Mouse (Mus musculus): ENCODE measurements around the gene Camta1. TPM values are rescaled to one million over a fixed set of nuclear protein-coding genes. Genes with fewer than 3 reads are reported as not detected.

Camta1 gene
- polyA plus RNA-seq, 1 experiment from 2014 or later = 83.5 TPM

- H3K9me3 ChIP-seq (ENCODE audit: low read length) = no peaks in the 10 kb centered on the region
- no peak overlapping the region for H3K4me3 ChIP-seq (ENCODE audit: low read length)
- H3K4me2 ChIP-seq (replicated peaks; ENCODE audit: low read depth, low read length) = no peak overlapping the region
- peaks cover 23% of the 10 kb centered on the region for H3K4me1 ChIP-seq (ENCODE audit: insufficient read depth, low read length)
- no peak overlapping the region for H3K27ac ChIP-seq (ENCODE audit: low read length)
- no peaks in the 10 kb centered on the region for H3K27me3 ChIP-seq (ENCODE audit: insufficient read depth, low read length)
- WGBS = 34% methylated on average over 11 of the region's 11 CpGs
- H3K9ac ChIP-seq (replicated peaks; ENCODE audit: low read length) = no peak overlapping the region
- H3K36me3 ChIP-seq (ENCODE audit: insufficient read depth, low read length) = no peaks in the 10 kb centered on the region
- no peak for ATAC-seq (ENCODE audit: low FRiP score, low TSS enrichment)
Observed at GRCm38 (mm10) chr4:151389345-151389744, 472.3 kb downstream of the Camta1 start.

- Histone ChIP-seq H3K36me3 (ENCODE audit: insufficient read depth, low read length) (no peaks in the 10 kb centered on the region), H3K27me3 (ENCODE audit: insufficient read depth, low read length) (no peaks in the 10 kb centered on the region), H3K4me3 (ENCODE audit: low read length) (peak overlapping the region; percentile 46), H3K9me3 (ENCODE audit: low read length) (no peaks in the 10 kb centered on the region), H3K9ac (replicated peaks; ENCODE audit: low read length) (peak overlapping the region; percentile 54), H3K27ac (ENCODE audit: low read length) (peak overlapping the region; percentile 83), H3K4me2 (replicated peaks; ENCODE audit: low read depth, low read length) (peak overlapping the region; percentile 62), H3K4me1 (ENCODE audit: insufficient read depth, low read length) (peaks cover 23% of the 10 kb centered on the region)
- under 1% methylated on average over 24 of the region's 24 CpGs for WGBS
- peak; percentile 55; the same call in 1 of the 2 replicates for ATAC-seq (ENCODE audit: low FRiP score, low TSS enrichment)
Observed at GRCm38 (mm10) chr4:151386701-151387451, 474.8 kb downstream of the Camta1 start.

GRCm38 (mm10) chr4:151385985-151386700 lies 475.5 kb downstream of the Camta1 start:
- Histone ChIP-seq H3K27ac (ENCODE audit: low read length) (peak overlapping the region; percentile 83), H3K4me1 (ENCODE audit: insufficient read depth, low read length) (peaks cover 23% of the 10 kb centered on the region), H3K9ac (replicated peaks; ENCODE audit: low read length) (no peak overlapping the region), H3K36me3 (ENCODE audit: insufficient read depth, low read length) (no peaks in the 10 kb centered on the region), H3K9me3 (ENCODE audit: low read length) (no peaks in the 10 kb centered on the region), H3K4me3 (ENCODE audit: low read length) (peak overlapping the region; percentile 46), H3K4me2 (replicated peaks; ENCODE audit: low read depth, low read length) (peak overlapping the region; percentile 62), H3K27me3 (ENCODE audit: insufficient read depth, low read length) (no peaks in the 10 kb centered on the region)
- ATAC-seq (ENCODE audit: low FRiP score, low TSS enrichment) = peak; percentile 64
- under 1% methylated on average over 12 of the region's 12 CpGs for WGBS

GRCm38 (mm10) chr4:151377731-151378130 lies 483.9 kb downstream of the Camta1 start:
- H3K27me3 ChIP-seq (ENCODE audit: insufficient read depth, low read length) = no peaks in the 10 kb centered on the region
- no peak overlapping the region for H3K4me3 ChIP-seq (ENCODE audit: low read length)
- H3K9me3 ChIP-seq (ENCODE audit: low read length) = no peaks in the 10 kb centered on the region
- WGBS = 71% methylated on average over 1 of the region's 1 CpGs
- H3K4me2 ChIP-seq (replicated peaks; ENCODE audit: low read depth, low read length) = no peak overlapping the region
- no peaks in the 10 kb centered on the region for H3K36me3 ChIP-seq (ENCODE audit: insufficient read depth, low read length)
- H3K27ac ChIP-seq (ENCODE audit: low read length) = no peak overlapping the region
- ATAC-seq (ENCODE audit: low FRiP score, low TSS enrichment) = no peak
- H3K4me1 ChIP-seq (ENCODE audit: insufficient read depth, low read length) = no peaks in the 10 kb centered on the region
- H3K9ac ChIP-seq (replicated peaks; ENCODE audit: low read length) = no peak overlapping the region

- 61% methylated on average over 26 of the region's 26 CpGs for WGBS
Observed at GRCm38 (mm10) chr4:151376234-151376633, 485.4 kb downstream of the Camta1 start.

GRCm38 (mm10) chr4:151372855-151373566 lies 488.7 kb downstream of the Camta1 start:
- H3K9me3 ChIP-seq (ENCODE audit: low read length) = no peaks in the 10 kb centered on the region
- H3K36me3 ChIP-seq (ENCODE audit: insufficient read depth, low read length) = no peaks in the 10 kb centered on the region
- no peaks in the 10 kb centered on the region for H3K4me1 ChIP-seq (ENCODE audit: insufficient read depth, low read length)
- H3K27ac ChIP-seq (ENCODE audit: low read length) = no peak overlapping the region
- H3K4me2 ChIP-seq (replicated peaks; ENCODE audit: low read depth, low read length) = no peak overlapping the region
- no peaks in the 10 kb centered on the region; the same call in 1 of the 2 replicates for H3K27me3 ChIP-seq (ENCODE audit: insufficient read depth, low read length)
- WGBS = 48% methylated on average over 12 of the region's 12 CpGs
- H3K9ac ChIP-seq (replicated peaks; ENCODE audit: low read length) = no peak overlapping the region
- ATAC-seq (ENCODE audit: low FRiP score, low TSS enrichment) = no peak
- H3K4me3 ChIP-seq (ENCODE audit: low read length) = no peak overlapping the region

More at GRCm38 (mm10) chr4:151376234-151376633, 485.4 kb downstream of the Camta1 start:
- Histone ChIP-seq H3K4me3 (ENCODE audit: low read length) (no peak overlapping the region), H3K9ac (replicated peaks; ENCODE audit: low read length) (no peak overlapping the region), H3K9me3 (ENCODE audit: low read length) (no peaks in the 10 kb centered on the region), H3K36me3 (ENCODE audit: insufficient read depth, low read length) (no peaks in the 10 kb centered on the region), H3K27me3 (ENCODE audit: insufficient read depth, low read length) (no peaks in the 10 kb centered on the region; the same call in 1 of the 2 replicates), H3K4me1 (ENCODE audit: insufficient read depth, low read length) (no peaks in the 10 kb centered on the region), H3K27ac (ENCODE audit: low read length) (no peak overlapping the region), H3K4me2 (replicated peaks; ENCODE audit: low read depth, low read length) (no peak overlapping the region)
- no peak for ATAC-seq (ENCODE audit: low FRiP score, low TSS enrichment)

GRCm38 (mm10) chr4:151366941-151367545 lies 494.6 kb downstream of the Camta1 start:
- 0 out of 2 replicates have a peak overlapping the region, but pooled peaks have one; percentile 3 for H3K27ac ChIP-seq (ENCODE audit: low read length)
- H3K36me3 ChIP-seq (ENCODE audit: insufficient read depth, low read length) = no peaks in the 10 kb centered on the region
- peaks cover 9% of the 10 kb centered on the region for H3K27me3 ChIP-seq (ENCODE audit: insufficient read depth, low read length)
- H3K9me3 ChIP-seq (ENCODE audit: low read length) = no peaks in the 10 kb centered on the region
- peak; percentile 84 for ATAC-seq (ENCODE audit: low FRiP score, low TSS enrichment)
- H3K4me2 ChIP-seq (replicated peaks; ENCODE audit: low read depth, low read length) = 0 out of 2 replicates have a peak overlapping the region, but pooled peaks have one; percentile 24
- WGBS = 6% methylated on average over 14 of the region's 14 CpGs
- H3K9ac ChIP-seq (replicated peaks; ENCODE audit: low read length) = no peak overlapping the region
- no peak overlapping the region for H3K4me3 ChIP-seq (ENCODE audit: low read length)
- H3K4me1 ChIP-seq (ENCODE audit: insufficient read depth, low read length) = peaks cover 14% of the 10 kb centered on the region

- Histone ChIP-seq H3K4me3 (ENCODE audit: low read length) (no peak overlapping the region), H3K36me3 (ENCODE audit: insufficient read depth, low read length) (no peaks in the 10 kb centered on the region), H3K9ac (replicated peaks; ENCODE audit: low read length) (no peak overlapping the region), H3K27me3 (ENCODE audit: insufficient read depth, low read length) (peaks cover 28% of the 10 kb centered on the region), H3K4me2 (replicated peaks; ENCODE audit: low read depth, low read length) (no peak overlapping the region), H3K4me1 (ENCODE audit: insufficient read depth, low read length) (peaks cover 11% of the 10 kb centered on the region), H3K27ac (ENCODE audit: low read length) (no peak overlapping the region), H3K9me3 (ENCODE audit: low read length) (no peaks in the 10 kb centered on the region)
- WGBS = 51% methylated on average over 20 of the region's 20 CpGs
- no peak for ATAC-seq (ENCODE audit: low FRiP score, low TSS enrichment)
Observed at GRCm38 (mm10) chr4:151360976-151361673, 500.6 kb downstream of the Camta1 start.

- no peak for ATAC-seq (ENCODE audit: low FRiP score, low TSS enrichment)
- H3K4me3 ChIP-seq (ENCODE audit: low read length) = no peak overlapping the region
- H3K4me2 ChIP-seq (replicated peaks; ENCODE audit: low read depth, low read length) = 0 out of 2 replicates have a peak overlapping the region, but pooled peaks have one; percentile 8
- no peaks in the 10 kb centered on the region for H3K36me3 ChIP-seq (ENCODE audit: insufficient read depth, low read length)
- no peaks in the 10 kb centered on the region for H3K9me3 ChIP-seq (ENCODE audit: low read length)
- H3K9ac ChIP-seq (replicated peaks; ENCODE audit: low read length) = 0 out of 2 replicates have a peak overlapping the region, but pooled peaks have one; percentile 2
- H3K27ac ChIP-seq (ENCODE audit: low read length) = no peak overlapping the region
- WGBS = 12% methylated on average over 12 of the region's 12 CpGs
- H3K27me3 ChIP-seq (ENCODE audit: insufficient read depth, low read length) = peaks cover 16% of the 10 kb centered on the region; the same call in 1 of the 2 replicates
- peaks cover 16% of the 10 kb centered on the region for H3K4me1 ChIP-seq (ENCODE audit: insufficient read depth, low read length)
Observed at GRCm38 (mm10) chr4:151355505-151355904, 506.2 kb downstream of the Camta1 start.

Measured in kidney, embryonic 16.5 days (tissue).